Mouse (Mus musculus): ENCODE measurements around the gene Ankrd12. TPM values are rescaled to one million over a fixed set of nuclear protein-coding genes. Genes with fewer than 3 reads are reported as not detected.
A peak's percentile ranks its signal among the peaks of the same experiment; 100 is the strongest.

Ankrd12 gene
- total and polyA plus RNA-seq, 3 experiments, result 2.6 to 22.2 (median 18.7) TPM

DNA sequence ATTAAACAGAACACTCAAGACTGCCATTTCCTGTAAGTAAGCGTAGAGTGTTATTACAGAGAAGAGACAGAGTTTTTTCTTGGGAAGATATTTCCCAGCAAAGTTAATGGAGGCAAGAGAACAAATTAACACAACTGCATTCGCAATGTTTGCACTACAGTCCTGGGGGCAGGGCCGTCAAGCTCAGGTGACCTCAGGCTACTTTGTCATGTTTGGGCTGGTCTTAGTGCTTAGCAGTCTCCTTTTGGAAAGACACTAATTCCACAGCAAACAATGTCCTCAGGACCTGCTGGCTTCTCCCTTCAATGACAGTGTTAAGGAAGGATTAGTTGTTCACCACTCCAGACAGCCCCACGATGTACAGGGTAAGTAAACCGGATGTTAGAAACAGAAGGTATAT lies 35.9 kb downstream of the Ankrd12 start:
- intact Hi-C loops (cut with DNase I), result no loop called here
- Histone ChIP-seq H3K36me3 (ENCODE audit: control insufficient read depth, insufficient read depth, low read length) (no peaks in the 10 kb centered on the region), H3K9ac (ENCODE audit: low read depth, low read length) (no peak overlapping the region), H3K79me2 (replicated peaks; ENCODE audit: control insufficient read depth, insufficient read depth, low read length) (no peaks in the 10 kb centered on the region), H3K27ac (no peak overlapping the region), H3K4me3 (no peak overlapping the region), H3K27me3 (ENCODE audit: control insufficient read depth, insufficient read depth, low read length) (no peaks in the 10 kb centered on the region), H3K4me1 (ENCODE audit: control insufficient read depth, insufficient read depth, low read length) (no peaks in the 10 kb centered on the region)
- DNase-seq, result no peak
- TF ChIP-seq EP300 (IDR thresholded peaks at IDR 0.05; ENCODE audit: insufficient read depth, low read depth, low read length), result no peak
- TF ChIP-seq POLR2A (IDR thresholded peaks at IDR 0.05; ENCODE audit: insufficient read depth, low read depth, low read length), result no peak
- TF ChIP-seq CTCF (IDR thresholded peaks at IDR 0.05), result no peak
- 77% methylated on average over 5 of the region's 5 CpGs for WGBS

DNA sequence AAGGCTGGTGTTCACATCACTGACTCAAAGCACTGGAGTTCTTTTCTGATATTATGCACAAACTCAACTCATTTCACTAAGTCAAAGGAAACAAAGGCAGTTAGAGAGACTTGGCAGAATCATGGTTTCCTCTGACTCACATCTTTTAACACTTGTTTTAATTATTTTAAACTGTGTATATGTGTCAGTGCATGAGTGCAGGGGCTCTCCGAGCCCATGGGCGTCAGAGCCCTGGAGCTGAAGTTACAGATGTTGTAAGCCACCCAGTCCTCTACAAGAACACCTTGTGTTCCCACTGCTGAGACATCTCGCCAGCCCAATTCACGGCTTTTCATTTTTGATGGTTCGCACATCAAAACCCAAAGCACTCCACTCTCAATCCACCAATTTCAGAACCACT lies 43.6 kb downstream of the Ankrd12 start:
- TF ChIP-seq CTCF (IDR thresholded peaks at IDR 0.05), result no peak
- TF ChIP-seq POLR2A (IDR thresholded peaks at IDR 0.05; ENCODE audit: insufficient read depth, low read depth, low read length), result no peak
- TF ChIP-seq EP300 (IDR thresholded peaks at IDR 0.05; ENCODE audit: insufficient read depth, low read depth, low read length), result no peak
- H3K9ac ChIP-seq (ENCODE audit: low read depth, low read length), result no peak overlapping the region
- H3K27me3 ChIP-seq (ENCODE audit: control insufficient read depth, insufficient read depth, low read length), result no peaks in the 10 kb centered on the region
- no peak overlapping the region for H3K27ac ChIP-seq
- intact Hi-C loops (cut with DNase I), result no loop called here
- H3K79me2 ChIP-seq (replicated peaks; ENCODE audit: control insufficient read depth, insufficient read depth, low read length), result no peaks in the 10 kb centered on the region
- DNase-seq, result no peak
- no peaks in the 10 kb centered on the region for H3K36me3 ChIP-seq (ENCODE audit: control insufficient read depth, insufficient read depth, low read length)
- no peak overlapping the region for H3K4me3 ChIP-seq
- H3K4me1 ChIP-seq (ENCODE audit: control insufficient read depth, insufficient read depth, low read length), result no peaks in the 10 kb centered on the region
- WGBS, result 84% methylated on average over 5 of the region's 5 CpGs

DNA sequence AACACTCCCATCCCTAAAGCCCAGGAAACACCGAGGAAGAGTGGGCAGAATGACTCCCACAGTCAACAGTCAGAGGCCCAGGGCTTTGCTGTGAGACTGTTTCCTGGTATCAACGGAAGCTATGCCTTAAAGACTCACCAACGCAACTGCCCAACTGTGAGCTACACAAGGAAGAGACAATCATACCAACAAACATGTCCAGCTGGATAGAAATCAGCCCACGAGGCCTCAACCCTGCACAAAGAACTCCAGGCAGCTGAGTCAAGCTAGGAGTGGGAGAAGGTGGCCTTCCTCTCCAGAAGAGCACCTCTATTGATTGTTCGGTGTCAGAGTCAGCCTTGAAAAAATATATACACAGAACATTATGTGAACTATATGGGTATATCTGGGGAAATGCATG lies 44.9 kb downstream of the Ankrd12 start:
- Histone ChIP-seq H3K36me3 (ENCODE audit: control insufficient read depth, insufficient read depth, low read length) (no peaks in the 10 kb centered on the region), H3K79me2 (replicated peaks; ENCODE audit: control insufficient read depth, insufficient read depth, low read length) (no peaks in the 10 kb centered on the region), H3K27ac (no peak overlapping the region), H3K9ac (ENCODE audit: low read depth, low read length) (no peak overlapping the region), H3K4me3 (no peak overlapping the region), H3K27me3 (ENCODE audit: control insufficient read depth, insufficient read depth, low read length) (no peaks in the 10 kb centered on the region), H3K4me1 (ENCODE audit: control insufficient read depth, insufficient read depth, low read length) (no peaks in the 10 kb centered on the region)
- intact Hi-C loops (cut with DNase I), result no loop called here
- no peak for TF ChIP-seq POLR2A (IDR thresholded peaks at IDR 0.05; ENCODE audit: insufficient read depth, low read depth, low read length)
- no peak for TF ChIP-seq EP300 (IDR thresholded peaks at IDR 0.05; ENCODE audit: insufficient read depth, low read depth, low read length)
- no peak for TF ChIP-seq CTCF (IDR thresholded peaks at IDR 0.05)
- no peak for DNase-seq
- 84% methylated on average over 5 of the region's 5 CpGs for WGBS

GRCm38 (mm10) chr17:66024211-66024610 lies 52.7 kb downstream of the Ankrd12 start:
- Histone ChIP-seq H3K36me3 (ENCODE audit: control insufficient read depth, insufficient read depth, low read length) (no peaks in the 10 kb centered on the region; the same call in 1 of the 2 replicates), H3K4me3 (no peak overlapping the region), H3K9ac (ENCODE audit: low read depth, low read length) (no peak overlapping the region), H3K27ac (no peak overlapping the region), H3K27me3 (ENCODE audit: control insufficient read depth, insufficient read depth, low read length) (no peaks in the 10 kb centered on the region), H3K4me1 (ENCODE audit: control insufficient read depth, insufficient read depth, low read length) (no peaks in the 10 kb centered on the region), H3K79me2 (replicated peaks; ENCODE audit: control insufficient read depth, insufficient read depth, low read length) (no peaks in the 10 kb centered on the region)
- intact Hi-C loops (cut with DNase I), result no loop called here
- DNase-seq, result no peak
- 92% methylated on average over 7 of the region's 7 CpGs for WGBS
- TF ChIP-seq EP300 (IDR thresholded peaks at IDR 0.05; ENCODE audit: insufficient read depth, low read depth, low read length) (no peak), POLR2A (IDR thresholded peaks at IDR 0.05; ENCODE audit: insufficient read depth, low read depth, low read length) (no peak), CTCF (IDR thresholded peaks at IDR 0.05) (no peak)

DNA sequence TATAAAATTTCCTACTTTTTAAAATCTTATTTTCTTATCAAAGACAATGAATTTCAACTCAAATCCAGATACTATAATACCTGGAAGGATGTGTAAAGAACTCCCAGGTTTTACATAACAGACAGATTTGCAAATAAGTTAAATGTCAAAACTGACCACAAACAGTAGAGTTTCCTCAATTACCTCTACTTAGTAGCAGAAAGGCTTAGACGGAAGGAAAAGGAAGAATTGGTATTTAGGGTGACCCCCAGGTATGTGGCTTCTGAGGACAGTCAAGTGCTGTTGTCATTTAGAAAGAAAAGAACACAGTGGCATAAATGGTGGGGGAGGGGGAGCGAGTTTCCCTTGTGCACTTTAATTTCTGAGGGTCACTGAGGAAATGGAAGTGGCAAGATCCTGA lies 65.1 kb downstream of the Ankrd12 start:
- no peak for DNase-seq
- H3K36me3 ChIP-seq (ENCODE audit: control insufficient read depth, insufficient read depth, low read length), result no peaks in the 10 kb centered on the region
- intact Hi-C loops (cut with DNase I), result no loop called here
- 73% methylated on average over 2 of the region's 2 CpGs for WGBS
- no peaks in the 10 kb centered on the region for H3K79me2 ChIP-seq (replicated peaks; ENCODE audit: control insufficient read depth, insufficient read depth, low read length)
- no peak for TF ChIP-seq EP300 (IDR thresholded peaks at IDR 0.05; ENCODE audit: insufficient read depth, low read depth, low read length)
- no peak for TF ChIP-seq CTCF (IDR thresholded peaks at IDR 0.05)
- no peak for TF ChIP-seq POLR2A (IDR thresholded peaks at IDR 0.05; ENCODE audit: insufficient read depth, low read depth, low read length)
- H3K4me3 ChIP-seq, result no peak overlapping the region
- no peak overlapping the region for H3K9ac ChIP-seq (ENCODE audit: low read depth, low read length)
- H3K27ac ChIP-seq, result no peak overlapping the region
- no peaks in the 10 kb centered on the region for H3K4me1 ChIP-seq (ENCODE audit: control insufficient read depth, insufficient read depth, low read length)
- H3K27me3 ChIP-seq (ENCODE audit: control insufficient read depth, insufficient read depth, low read length), result no peaks in the 10 kb centered on the region

DNA sequence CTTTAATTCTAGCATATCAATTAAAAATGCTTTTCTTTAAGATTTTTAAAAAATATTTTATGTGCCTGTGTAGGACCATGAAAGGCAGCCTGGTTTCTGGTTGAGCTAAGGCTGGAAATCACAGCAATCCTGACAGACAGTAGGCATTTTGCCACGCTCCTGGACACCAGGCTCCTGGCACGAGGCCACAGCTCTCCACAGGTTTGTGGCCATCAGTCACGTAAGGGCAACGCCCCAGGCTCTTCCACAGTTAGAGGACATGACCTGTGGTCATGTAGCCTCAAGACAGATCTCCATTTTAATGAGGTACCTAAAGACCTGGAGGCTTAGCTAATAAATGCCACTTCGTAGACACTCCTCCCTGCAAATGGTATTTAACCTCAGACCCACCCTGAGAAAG lies 69.0 kb downstream of the Ankrd12 start:
- peak in 1 of 2 experiments; percentile 9 for DNase-seq

More for the DNA sequence above, 69.0 kb downstream of the Ankrd12 start:
- no peaks in the 10 kb centered on the region for H3K79me2 ChIP-seq (replicated peaks; ENCODE audit: control insufficient read depth, insufficient read depth, low read length)
- intact Hi-C loops (cut with DNase I), result no loop called here
- no peaks in the 10 kb centered on the region for H3K36me3 ChIP-seq (ENCODE audit: control insufficient read depth, insufficient read depth, low read length)
- H3K27me3 ChIP-seq (ENCODE audit: control insufficient read depth, insufficient read depth, low read length), result no peaks in the 10 kb centered on the region
- H3K4me1 ChIP-seq (ENCODE audit: control insufficient read depth, insufficient read depth, low read length), result no peaks in the 10 kb centered on the region
- 64% methylated on average over 5 of the region's 5 CpGs for WGBS
- TF ChIP-seq CTCF (IDR thresholded peaks at IDR 0.05), result no peak
- TF ChIP-seq POLR2A (IDR thresholded peaks at IDR 0.05; ENCODE audit: insufficient read depth, low read depth, low read length), result no peak
- no peak for TF ChIP-seq EP300 (IDR thresholded peaks at IDR 0.05; ENCODE audit: insufficient read depth, low read depth, low read length)
- no peak overlapping the region for H3K4me3 ChIP-seq
- no peak overlapping the region for H3K27ac ChIP-seq
- H3K9ac ChIP-seq (ENCODE audit: low read depth, low read length), result no peak overlapping the region

Data from heart, adult 2 months (tissue).